Mouse (Mus musculus) fibroblast of lung, adult 2 months (primary cell): ENCODE measurements at regions not wholly inside any gene's neighbourhood (a gene's known extent, or its start where the extent isn't known, plus 50 kb on each side); places are given as distances from the start of the nearest gene placed in this dataset.

Experiments used
- DNase-seq: peaks from one replicate; pipeline ENCODE4 v3.0.0-alpha.2; 2011; ENCODE audit warnings: low read depth

DNA sequence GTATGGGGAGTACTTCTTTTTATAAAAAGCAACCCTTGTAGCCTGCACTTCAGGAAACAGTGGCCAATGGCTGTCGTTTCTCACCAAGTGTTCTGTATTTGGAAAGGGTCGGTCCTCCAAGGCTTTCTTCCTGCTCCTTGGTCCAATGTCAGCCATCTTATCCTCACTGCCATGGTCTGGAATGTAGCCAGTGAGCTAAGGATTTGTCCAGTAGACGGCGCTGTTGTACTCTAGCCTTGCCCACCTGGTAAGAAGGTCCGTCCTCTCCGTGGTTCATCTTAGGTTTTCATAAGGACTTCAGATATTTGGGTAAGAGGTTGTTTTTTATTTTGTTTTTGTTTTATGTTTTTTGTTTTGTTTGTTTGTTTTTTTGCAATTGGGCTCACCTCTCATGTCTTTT lies 72.8 kb upstream of the Slc25a13 start:
- DNase-seq = peak; percentile 56

DNA sequence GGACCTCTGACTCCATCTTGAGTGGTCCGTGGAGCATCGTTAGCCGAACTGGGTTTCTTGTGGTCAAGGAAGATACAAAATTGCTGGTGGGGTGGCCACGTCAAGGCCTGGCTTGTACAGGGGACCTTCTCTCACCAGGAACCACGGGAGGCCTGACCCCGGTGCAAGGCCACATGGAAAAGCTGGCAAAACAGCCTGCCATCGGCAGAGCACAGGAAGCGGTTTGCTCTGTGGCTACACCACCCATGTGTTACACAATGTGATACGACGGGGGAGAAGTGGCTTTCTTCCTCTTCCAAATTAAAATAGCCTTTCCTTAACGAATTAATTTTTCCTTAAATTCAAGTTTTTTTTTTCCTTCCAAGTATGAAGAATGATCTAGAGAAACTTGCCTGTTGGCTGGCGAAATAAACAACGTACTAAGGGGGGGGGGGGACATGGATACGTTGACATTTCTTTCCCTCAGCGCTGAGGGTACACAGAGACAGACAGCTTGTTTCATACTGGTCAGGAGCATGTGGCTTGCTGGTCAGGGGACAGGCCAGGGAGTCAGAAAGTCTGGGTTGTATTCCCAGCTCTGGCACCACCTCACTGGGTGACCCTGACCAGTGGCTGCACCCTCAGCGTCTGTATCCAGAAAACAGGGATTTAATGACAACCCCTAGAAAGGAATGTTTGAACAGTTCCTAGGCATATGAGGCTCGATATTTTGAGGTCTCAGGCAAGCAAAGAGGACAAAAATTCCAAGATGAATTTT lies 64.0 kb upstream of the Slc25a13 start:
- no peak for DNase-seq

DNA sequence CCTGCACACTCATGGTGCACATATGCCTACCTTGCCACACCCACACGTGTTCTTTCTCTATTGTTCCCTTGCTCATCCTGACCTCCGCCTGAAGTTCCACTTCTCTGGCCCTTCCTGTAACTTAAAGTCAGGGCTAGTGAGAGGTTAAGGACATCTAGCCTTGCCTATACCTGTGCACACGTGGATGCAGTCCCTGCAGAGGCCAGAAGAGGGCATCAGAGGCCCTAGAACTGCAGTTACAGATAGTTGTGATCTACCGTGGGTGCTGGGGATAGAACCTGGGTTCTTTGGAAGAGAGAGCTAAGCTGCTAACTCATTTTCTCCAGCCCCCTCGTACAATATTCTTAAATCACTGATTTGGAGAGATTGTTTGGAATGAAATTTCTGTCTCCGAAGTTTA lies 62.7 kb upstream of the Slc25a13 start:
- DNase-seq = no peak

DNA sequence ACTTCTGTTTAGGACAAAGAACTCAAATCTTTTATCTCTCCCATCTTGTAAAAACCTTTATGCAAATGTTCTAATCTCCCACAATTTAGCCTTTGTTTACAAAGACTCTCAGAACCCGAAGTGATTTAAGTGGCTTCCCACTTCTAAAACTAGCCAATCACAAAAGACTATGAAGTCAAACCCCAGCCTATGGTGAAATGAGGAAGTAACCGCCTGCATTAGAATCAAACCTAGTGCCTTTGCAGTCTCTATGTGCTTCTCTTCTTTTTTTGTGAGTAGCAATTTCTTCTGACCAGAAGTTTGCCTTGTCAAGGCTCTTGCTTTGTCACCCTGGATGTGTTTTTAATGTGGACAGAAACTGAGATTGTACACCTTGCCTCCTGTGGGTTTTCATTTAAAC lies 53.6 kb upstream of the Slc25a13 start:
- no peak for DNase-seq
